Mouse (Mus musculus) heart, embryonic 14.5 days (tissue): ENCODE results near the gene Cd151. TPM values are rescaled to one million over a fixed set of nuclear protein-coding genes. Genes with fewer than 3 reads are reported as not detected.

ENCODE experiments used
- ATAC-seq: fragments of 200-750 bp; cut with Nextera tagmentation; 2 replicates; pipeline ENCODE4 v1.8.0; 2017; ENCODE audit warnings: low read depth, moderate TSS enrichment; ENCODE audit not compliant: insufficient number of reproducible peaks, insufficient read depth, low FRiP score
- H3K27ac ChIP-seq, 2 experiments: fragments of 200-500 bp in 1 of 2; fragments of 300-500 bp in 1 of 2; sonication (generic) in 1 of 2; replicated peaks in 1 of 2; 2 replicates each; pipeline ENCODE4 v1.5.1; 2012 to 2014; ENCODE audit warnings: low read depth in 2 of 2, low read length in 2 of 2, control low read depth in 1 of 2, mild to moderate bottlenecking in 1 of 2, mixed read lengths in 1 of 2; ENCODE audit not compliant: control insufficient read depth in 1 of 2, insufficient read depth in 1 of 2
- H3K27me3 ChIP-seq: fragments of 300-500 bp; sonication (generic); 2 replicates; pipeline ENCODE4 v1.6.1; 2014; ENCODE audit warnings: mild to moderate bottlenecking, low read length, control low read depth; ENCODE audit not compliant: control insufficient read depth, insufficient read depth
- H3K36me3 ChIP-seq: fragments of 300-500 bp; sonication (generic); 2 replicates; pipeline ENCODE4 v1.6.1; 2014; ENCODE audit warnings: mild to moderate bottlenecking, control low read depth, low read length, mixed read lengths; ENCODE audit not compliant: control insufficient read depth, insufficient read depth
- H3K4me1 ChIP-seq, 2 experiments: fragments of 200-500 bp in 1 of 2; fragments of 300-500 bp in 1 of 2; sonication (generic) in 1 of 2; 2 replicates each; pipeline ENCODE4 v1.6.1; 2012 to 2014; ENCODE audit warnings: low read length in 2 of 2, control low read depth in 1 of 2, mixed read lengths in 1 of 2; ENCODE audit not compliant: control insufficient read depth in 2 of 2, insufficient read depth in 2 of 2
- H3K4me2 ChIP-seq: fragments of 300-500 bp; sonication (generic); 2 replicates; pipeline ENCODE4 v1.6.1; 2014; ENCODE audit warnings: mild to moderate bottlenecking, low read length
- H3K4me3 ChIP-seq, 2 experiments: fragments of 200-500 bp in 1 of 2; fragments of 300-500 bp in 1 of 2; sonication (generic) in 1 of 2; 2 replicates each; pipeline ENCODE4 v1.5.1; 2012 to 2014; ENCODE audit warnings: low read length in 2 of 2, mild to moderate bottlenecking in 2 of 2, control low read depth in 1 of 2, low read depth in 1 of 2, moderate library complexity in 1 of 2; ENCODE audit not compliant: control insufficient read depth in 1 of 2, insufficient read depth in 1 of 2
- H3K9ac ChIP-seq: fragments of 300-500 bp; sonication (generic); 2 replicates; pipeline ENCODE4 v1.6.1; 2014; ENCODE audit warnings: mild to moderate bottlenecking, low read length
- H3K9me3 ChIP-seq: fragments of 300-500 bp; sonication (generic); 2 replicates; pipeline ENCODE4 v1.6.1; 2016; ENCODE audit warnings: low read length, control low read depth; ENCODE audit not compliant: control insufficient read depth
- WGBS: fragments of 180-500 bp; shearing (Covaris S2); extraction: QIAGEN DNeasy Blood & Tissue Kit; methylation state at CpG from one replicate; pipeline ENCODE4 v1.1.7; 2014; 5-methylcytosine and 5-hydroxymethylcytosine counted together
- polyA plus RNA-seq: library from polyadenylated mRNA; unstranded; fragments of >200 nt; fragmentation: Nextera tagmentation; extraction: Ambion mirVana; gene quantifications from 2 replicates; pipeline ENCODE4 v1.2.1, GENCODE M21; 2014

Gene Cd151
- polyA plus RNA-seq, 1 experiment from 2014 or later: 115 TPM

GRCm38 (mm10) chr7:141432741-141433516 lies 34.3 kb upstream of the Cd151 start:
- no peak for ATAC-seq
- H3K36me3 ChIP-seq: peaks cover 34% of the 10 kb centered on the region
- H3K27me3 ChIP-seq: no peaks in the 10 kb centered on the region
- H3K9me3 ChIP-seq: no peaks in the 10 kb centered on the region
- WGBS: 88% methylated on average over 6 of the region's 6 CpGs
- H3K27ac ChIP-seq: no peak overlapping the region
- H3K9ac ChIP-seq: no peak overlapping the region
- H3K4me2 ChIP-seq: no peak overlapping the region
- no peak overlapping the region for H3K4me3 ChIP-seq
- H3K4me1 ChIP-seq: peaks cover 38 to 52% of the 10 kb centered on the region in 2 experiments

- H3K27me3 ChIP-seq: no peaks in the 10 kb centered on the region
- H3K4me3 ChIP-seq: peak overlapping the region; percentile 50 to 58
- H3K4me1 ChIP-seq: peaks cover 34 to 47% of the 10 kb centered on the region in 2 experiments
- peaks cover 43% of the 10 kb centered on the region for H3K36me3 ChIP-seq
- 78% methylated on average over 15 of the region's 15 CpGs for WGBS
- no peaks in the 10 kb centered on the region for H3K9me3 ChIP-seq
- H3K27ac ChIP-seq: no peak overlapping the region
- peak overlapping the region; percentile 73 for H3K9ac ChIP-seq
- peak overlapping the region; percentile 81 for H3K4me2 ChIP-seq
- ATAC-seq: no peak
Measured at GRCm38 (mm10) chr7:141433517-141434400, 33.4 kb upstream of the Cd151 start.

- 20% methylated on average over 8 of the region's 8 CpGs for WGBS
- peaks cover 50% of the 10 kb centered on the region for H3K36me3 ChIP-seq
Measured at GRCm38 (mm10) chr7:141434464-141434863, 32.7 kb upstream of the Cd151 start.

GRCm38 (mm10) chr7:141435129-141435855 lies 31.9 kb upstream of the Cd151 start:
- no peaks in the 10 kb centered on the region for H3K27me3 ChIP-seq
- WGBS: 3% methylated on average over 17 of the region's 17 CpGs
- peak overlapping the region; percentile 73 for H3K9ac ChIP-seq
- H3K4me3 ChIP-seq: peak overlapping the region; percentile 50 to 58
- peak; percentile 12; the same call in 1 of the 2 replicates for ATAC-seq
- H3K9me3 ChIP-seq: no peaks in the 10 kb centered on the region
- peak overlapping the region in 1 of 2 experiments; percentile 61; a peak in 2 of 4 replicates for H3K27ac ChIP-seq
- H3K4me1 ChIP-seq: peaks cover 21 to 32% of the 10 kb centered on the region in 2 experiments
- peak overlapping the region; percentile 81 for H3K4me2 ChIP-seq
- peaks cover 55% of the 10 kb centered on the region for H3K36me3 ChIP-seq

More at GRCm38 (mm10) chr7:141434464-141434863, 32.7 kb upstream of the Cd151 start:
- Histone ChIP-seq H3K4me3 (peak overlapping the region; percentile 50 to 58), H3K9me3 (no peaks in the 10 kb centered on the region), H3K4me2 (peak overlapping the region; percentile 81), H3K9ac (peak overlapping the region; percentile 73), H3K4me1 (peaks cover 28 to 40% of the 10 kb centered on the region in 2 experiments), H3K27ac (peak overlapping the region in 1 of 2 experiments; percentile 61; a peak in 1 of 4 replicates), H3K27me3 (no peaks in the 10 kb centered on the region)
- no peak for ATAC-seq

GRCm38 (mm10) chr7:141435856-141436522 lies 31.2 kb upstream of the Cd151 start:
- Histone ChIP-seq H3K9me3 (no peaks in the 10 kb centered on the region), H3K4me3 (peak overlapping the region in 1 of 2 experiments; percentile 50; a peak in 1 of 4 replicates), H3K36me3 (peaks cover 50% of the 10 kb centered on the region), H3K4me2 (no peak overlapping the region), H3K4me1 (peaks cover 24 to 33% of the 10 kb centered on the region in 2 experiments), H3K9ac (peak overlapping the region; percentile 73; the same call in 1 of the 2 replicates), H3K27ac (no peak overlapping the region), H3K27me3 (no peaks in the 10 kb centered on the region)
- 92% methylated on average over 9 of the region's 9 CpGs for WGBS
- ATAC-seq: no peak

- Histone ChIP-seq H3K4me1 (peaks cover 24 to 33% of the 10 kb centered on the region in 2 experiments), H3K4me2 (peak overlapping the region; percentile 92), H3K4me3 (peak overlapping the region; percentile 71 to 96; a peak in 3 of 4 replicates), H3K9ac (peak overlapping the region; percentile 83), H3K9me3 (no peaks in the 10 kb centered on the region), H3K27ac (no peak overlapping the region), H3K36me3 (peaks cover 50% of the 10 kb centered on the region), H3K27me3 (no peaks in the 10 kb centered on the region)
- WGBS: 59% methylated on average over 2 of the region's 2 CpGs
- ATAC-seq: no peak
Measured at GRCm38 (mm10) chr7:141436523-141436892, 30.7 kb upstream of the Cd151 start.
